Mouse (Mus musculus) cerebellum, postnatal 25 days (tissue): ENCODE results near the gene Stat1.

Experiments
- DNase-seq, 2 experiments: peaks; one replicate each; pipeline ENCODE4 v3.0.0; 2021; ENCODE audit warnings: mixed read lengths in 2 of 2

Gene Stat1

DNA sequence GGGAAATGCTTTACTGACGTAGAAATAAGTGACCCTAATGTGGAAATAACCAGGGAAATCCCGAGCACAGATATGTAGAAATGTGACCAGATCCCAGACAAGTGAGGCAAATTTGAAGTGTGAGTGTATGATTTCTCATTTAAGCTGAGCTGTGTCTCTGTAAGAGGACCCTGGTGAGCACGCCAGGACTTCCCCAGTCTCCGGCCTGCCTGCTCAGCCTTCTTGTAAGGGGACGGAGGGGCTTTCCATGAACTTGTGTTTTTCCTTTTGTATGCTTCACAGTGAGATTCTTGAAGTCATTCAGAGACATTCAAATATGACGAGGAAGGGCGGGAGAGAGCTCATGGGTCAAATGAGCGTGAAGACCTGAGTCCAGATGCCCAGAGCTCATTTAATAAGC lies 14.0 kb downstream of the Stat1 start:
- DNase-seq: no peak

DNA sequence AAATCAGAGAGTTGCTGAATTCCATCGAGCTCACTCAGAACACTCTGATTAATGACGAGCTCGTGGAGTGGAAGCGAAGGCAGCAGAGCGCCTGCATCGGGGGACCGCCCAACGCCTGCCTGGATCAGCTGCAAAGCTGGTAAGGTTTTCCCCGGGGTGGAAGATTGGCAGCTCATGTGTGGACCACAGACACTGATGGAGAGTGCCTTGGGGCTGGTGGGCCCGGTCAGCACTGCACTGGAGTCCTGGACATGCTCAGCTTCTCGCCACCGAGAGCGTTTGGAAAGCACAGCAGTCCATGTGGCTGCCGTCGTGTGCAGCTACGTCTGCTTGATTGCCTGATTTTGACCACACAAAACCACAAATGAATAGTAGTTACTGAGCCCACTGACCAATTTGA lies 18.1 kb downstream of the Stat1 start:
- DNase-seq: no peak

DNA sequence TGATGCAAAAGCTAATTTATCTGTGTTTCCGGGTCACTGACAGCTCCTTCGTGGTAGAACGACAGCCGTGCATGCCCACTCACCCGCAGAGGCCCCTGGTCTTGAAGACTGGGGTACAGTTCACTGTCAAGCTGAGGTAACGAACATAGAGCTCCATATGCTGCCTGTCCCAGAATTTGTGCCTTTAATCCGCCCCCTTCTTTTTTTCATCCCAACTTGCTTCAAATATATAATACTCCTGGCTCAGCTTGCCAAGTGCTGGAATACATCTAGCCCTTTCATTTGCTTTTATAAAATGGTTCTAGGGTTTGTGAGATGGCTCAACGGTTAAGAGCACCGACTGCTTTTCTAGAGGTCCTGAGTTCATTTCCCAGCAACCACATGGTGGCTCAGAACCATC lies 21.3 kb downstream of the Stat1 start:
- DNase-seq: no peak

DNA sequence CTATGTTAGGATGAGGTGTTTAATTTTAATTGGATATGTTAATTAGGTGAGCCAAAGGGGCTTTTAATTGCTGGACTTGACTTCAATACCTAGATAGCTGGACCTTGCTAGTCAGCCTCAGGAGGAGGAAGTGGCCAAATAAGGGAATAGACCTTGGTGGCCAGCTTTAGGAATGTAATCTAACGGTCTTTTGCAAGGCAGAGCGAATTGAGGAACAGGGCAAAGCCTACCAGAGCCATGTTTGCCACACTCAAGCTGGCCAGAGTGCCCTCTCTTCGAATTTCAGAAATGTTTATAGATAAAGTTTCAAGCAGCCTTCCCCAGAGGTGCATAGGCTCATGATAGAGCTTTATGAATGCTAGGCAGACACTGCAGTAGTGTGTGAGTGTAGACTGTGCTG lies 22.2 kb downstream of the Stat1 start:
- no peak for DNase-seq

DNA sequence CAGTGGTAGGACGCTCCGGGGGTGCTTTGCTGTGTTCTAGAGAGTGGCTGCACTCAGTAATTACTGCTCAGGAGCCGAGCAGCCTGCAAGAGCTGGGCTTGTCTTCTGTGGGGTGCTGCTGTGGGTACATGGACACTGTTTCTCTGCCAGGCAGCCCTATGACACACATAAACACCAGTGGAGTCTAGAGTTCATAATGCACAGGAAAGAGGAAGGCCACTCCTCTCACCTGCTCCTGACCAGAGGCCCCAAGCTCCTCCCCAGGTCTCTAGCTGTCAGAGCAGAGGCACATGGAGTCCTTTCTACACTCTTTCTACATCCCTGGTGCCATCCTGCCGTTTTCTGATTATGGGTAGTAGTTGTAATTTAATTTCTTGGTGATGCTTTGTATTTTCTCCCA lies 22.9 kb downstream of the Stat1 start:
- no peak for DNase-seq

DNA sequence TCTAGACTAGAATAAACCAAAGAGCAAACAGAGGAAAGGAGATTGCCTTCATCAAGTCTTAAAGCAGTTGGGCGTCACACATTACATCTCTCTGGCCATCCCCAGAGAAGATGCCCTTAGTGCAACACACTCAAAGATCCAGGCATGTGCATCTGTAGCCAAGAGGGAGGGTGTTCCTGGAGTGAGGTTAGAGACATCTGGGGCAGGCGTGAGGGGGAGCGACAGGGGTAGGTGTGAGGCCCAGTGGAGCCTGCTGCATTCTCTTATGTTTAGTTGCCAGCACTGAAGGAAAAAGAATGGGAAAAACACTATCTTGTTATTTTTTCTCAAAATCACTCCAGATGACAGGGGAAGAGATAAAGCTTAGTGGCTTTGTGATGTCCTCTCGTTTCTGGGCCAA lies 24.0 kb downstream of the Stat1 start:
- DNase-seq: no peak

DNA sequence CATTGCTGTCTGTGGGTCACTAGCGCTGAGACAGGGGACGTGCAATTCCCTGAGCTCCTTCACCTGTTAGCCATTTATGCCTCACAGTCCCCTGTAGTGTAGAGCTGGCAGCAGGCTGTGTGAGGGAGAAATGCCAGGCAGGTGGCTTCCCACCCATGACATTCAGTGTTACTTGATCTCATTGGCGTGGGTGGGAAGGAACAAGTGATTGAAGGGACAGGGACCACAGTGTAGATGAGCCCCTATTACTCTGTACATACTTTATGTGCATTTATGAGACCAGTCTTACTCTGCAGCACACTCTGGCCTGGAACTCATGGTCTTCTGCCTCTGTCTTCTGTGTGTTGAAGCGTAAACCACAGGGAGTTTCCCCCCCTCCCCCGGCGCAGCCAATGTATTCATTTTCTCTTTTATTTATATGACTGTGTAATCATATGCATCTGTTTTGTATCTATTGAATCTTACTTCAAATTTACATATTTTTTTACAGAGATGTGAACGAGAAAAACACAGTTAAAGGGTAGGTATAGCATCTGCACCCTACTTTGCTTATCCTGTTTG lies 24.4 kb downstream of the Stat1 start:
- no peak for DNase-seq

DNA sequence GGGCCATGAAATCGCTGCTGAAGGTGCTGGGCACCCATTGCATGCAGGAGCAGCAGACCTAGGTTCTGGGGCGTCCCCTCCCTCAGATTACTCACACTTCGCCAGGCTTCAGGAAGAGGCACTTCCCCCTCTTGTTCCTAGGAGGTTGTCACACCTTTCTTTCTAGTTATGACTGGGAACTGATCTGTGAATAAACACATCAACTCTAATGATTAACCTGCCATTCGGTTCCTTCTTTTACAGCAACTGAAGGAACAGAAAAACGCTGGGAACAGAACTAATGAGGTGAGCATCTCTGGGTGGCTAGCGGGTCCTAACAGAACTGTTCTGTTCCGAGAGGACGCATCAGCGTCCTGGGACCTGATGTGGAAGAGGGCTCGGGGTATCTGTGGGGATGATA lies 25.7 kb downstream of the Stat1 start:
- no peak for DNase-seq

DNA sequence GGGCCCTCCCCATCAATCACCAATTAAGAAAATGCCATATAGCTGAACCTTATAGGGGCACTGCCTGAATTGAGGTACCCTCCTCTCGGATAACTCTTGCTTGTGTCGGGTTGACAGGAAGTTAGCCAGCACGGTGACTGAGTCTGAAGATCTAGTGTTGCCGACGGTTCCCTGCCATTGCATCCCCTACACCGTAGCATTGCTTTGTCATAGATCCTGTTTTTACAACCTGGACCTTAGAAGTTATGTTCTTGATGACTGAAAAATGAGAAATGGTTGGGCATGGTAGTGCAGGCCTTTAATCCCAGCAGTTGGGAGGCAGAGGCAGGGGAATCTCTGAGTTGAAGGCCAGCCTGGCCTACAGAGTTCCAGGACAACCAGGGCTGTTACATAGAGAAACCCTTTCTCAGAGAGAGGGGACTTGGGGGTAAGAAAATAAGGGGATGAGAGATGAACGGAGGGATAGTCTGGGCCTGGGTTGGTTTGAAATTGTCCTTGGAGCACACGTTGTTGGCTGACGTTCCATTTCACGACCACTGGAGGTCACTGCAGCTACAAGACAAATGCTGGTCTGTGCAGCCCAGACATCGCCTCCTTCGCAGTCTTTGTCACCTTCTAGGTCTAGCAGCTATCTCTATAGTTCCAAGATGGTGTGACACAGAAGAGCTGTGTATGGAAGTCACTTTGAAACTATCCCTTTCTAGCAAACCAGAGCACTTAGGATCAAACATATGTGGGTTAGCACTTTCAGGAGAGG lies 27.2 kb downstream of the Stat1 start:
- peak; percentile 68 to 83 for DNase-seq

DNA sequence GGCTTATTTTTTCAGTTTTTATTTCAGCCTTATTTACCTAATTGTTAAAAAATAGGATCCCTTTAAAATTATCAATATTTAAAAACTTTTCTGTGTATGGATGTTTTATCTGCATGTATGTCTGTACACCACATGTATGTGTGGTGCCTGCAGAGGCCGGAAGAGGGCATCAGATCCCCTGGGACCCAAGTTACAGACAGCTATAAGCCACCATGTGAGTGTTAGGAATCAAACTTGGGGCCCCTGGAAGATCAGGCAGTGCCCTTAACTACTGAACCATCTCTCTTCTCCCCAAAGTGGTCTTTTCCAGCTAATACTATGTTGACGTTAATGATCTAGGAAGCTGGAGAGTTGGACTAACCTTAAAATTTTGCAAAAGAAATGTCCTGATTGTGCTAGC lies 28.2 kb downstream of the Stat1 start:
- DNase-seq: no peak

DNA sequence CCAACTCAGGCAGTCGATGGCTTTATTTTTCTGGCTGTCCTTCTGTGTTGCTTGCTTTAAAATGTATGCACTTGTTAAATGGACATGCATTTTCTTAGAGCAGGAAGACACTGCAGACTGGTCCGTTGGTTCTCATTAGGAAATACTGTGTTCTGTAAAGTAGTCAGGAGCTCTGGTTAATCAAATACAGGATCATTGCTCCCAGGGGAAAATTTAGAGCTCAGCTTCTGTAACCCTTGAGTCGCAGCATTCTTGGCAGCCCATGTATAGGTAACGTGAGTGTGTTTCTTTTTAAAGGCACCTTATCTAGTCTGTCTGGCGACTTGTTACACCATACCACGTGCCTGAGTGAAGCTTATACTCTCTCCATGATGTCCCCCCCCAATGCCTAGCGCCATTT lies 28.9 kb downstream of the Stat1 start:
- DNase-seq: no peak

DNA sequence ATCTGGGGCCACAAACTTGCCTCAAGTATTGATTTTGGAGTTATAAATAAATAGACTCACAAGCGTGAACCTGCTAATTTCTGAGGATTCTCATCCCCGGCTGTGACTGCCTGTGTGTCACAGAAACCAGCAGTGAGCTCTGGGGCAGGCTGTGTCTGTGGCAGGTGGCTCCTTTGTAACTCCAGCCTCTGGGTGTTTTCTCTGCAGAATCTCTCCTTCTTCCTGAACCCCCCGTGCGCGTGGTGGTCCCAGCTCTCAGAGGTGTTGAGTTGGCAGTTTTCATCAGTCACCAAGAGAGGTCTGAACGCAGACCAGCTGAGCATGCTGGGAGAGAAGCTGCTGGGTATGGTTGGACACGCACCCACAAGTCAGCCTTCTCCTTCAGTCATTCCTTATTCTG lies 29.5 kb downstream of the Stat1 start:
- DNase-seq: no peak

DNA sequence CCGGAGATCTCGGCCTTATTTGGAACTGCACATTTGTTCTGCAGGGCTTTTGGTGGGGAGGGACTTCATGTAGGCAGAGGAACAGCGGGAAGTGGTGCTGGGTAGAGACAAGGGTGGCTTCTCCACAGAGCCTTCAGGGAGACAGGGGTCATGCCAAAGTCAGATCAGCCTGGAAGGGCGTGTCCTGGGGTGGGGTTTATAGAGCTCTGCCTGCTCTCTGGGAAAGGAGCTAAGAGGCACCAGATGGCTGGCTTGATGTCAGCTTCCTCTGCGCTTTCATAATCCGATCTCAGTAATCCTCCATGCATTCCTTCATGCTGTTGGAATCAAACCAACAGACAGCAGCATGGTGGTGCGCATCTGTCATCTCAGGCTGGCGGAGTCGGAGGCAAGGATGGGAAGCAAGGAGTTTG lies 30.7 kb downstream of the Stat1 start:
- peak; percentile 86 to 87 for DNase-seq

DNA sequence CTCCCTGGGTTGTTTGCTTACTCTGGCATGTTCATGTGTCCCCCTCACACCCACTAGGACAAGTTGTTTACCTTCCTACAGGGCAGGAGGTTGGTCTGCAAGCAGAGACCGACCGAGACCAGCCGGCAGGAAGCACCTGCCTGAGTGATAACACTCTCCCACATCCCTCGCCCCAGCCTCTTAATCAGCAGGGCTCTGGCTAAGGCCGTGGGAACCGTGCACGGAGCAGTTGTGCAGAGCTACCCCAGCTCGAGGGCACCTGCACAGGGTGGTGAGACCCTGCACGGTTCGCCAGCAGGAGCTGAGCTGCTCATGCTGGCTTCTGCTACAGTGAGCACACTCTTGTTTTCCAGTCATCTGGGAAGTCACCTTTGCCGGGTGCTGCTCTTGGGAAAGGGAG lies 31.4 kb downstream of the Stat1 start:
- DNase-seq: peak; percentile 61 to 63

DNA sequence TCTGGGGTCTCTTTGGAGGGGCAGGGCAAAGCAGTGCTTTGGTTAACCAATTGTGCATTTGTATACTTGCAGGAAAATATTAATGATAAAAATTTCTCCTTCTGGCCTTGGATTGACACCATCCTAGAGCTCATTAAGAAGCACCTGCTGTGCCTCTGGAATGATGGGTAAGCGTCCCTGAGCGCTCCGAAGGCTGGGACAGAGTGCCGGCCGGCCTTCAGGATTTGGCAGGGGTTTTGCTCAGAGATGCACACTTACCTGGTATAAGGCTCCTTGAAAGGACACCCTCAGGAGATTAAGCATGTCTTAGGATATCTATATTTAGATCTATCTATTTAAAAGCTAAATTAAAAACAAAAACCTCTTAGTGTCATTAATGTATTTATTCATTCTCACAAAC lies 31.9 kb downstream of the Stat1 start:
- DNase-seq: no peak

DNA sequence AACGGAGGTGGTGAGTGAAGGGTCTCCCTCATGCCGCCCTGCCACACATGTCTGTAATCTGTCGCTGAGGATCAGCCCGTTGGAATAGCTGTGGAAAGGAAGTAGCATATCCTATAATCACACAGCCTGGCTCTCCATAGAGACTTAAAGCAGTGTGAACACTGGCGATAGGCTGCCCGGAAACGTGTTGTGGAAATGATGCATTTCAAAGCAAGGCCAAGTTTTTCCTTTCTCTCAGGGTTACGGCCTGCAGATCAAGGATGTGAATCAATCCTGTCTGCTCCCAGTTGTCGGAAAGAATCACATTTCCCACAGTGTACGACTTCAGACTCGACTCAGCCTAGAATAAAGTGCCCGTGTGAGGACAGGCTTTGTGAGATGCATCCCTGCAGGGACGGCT lies 33.1 kb downstream of the Stat1 start:
- DNase-seq: no peak

DNA sequence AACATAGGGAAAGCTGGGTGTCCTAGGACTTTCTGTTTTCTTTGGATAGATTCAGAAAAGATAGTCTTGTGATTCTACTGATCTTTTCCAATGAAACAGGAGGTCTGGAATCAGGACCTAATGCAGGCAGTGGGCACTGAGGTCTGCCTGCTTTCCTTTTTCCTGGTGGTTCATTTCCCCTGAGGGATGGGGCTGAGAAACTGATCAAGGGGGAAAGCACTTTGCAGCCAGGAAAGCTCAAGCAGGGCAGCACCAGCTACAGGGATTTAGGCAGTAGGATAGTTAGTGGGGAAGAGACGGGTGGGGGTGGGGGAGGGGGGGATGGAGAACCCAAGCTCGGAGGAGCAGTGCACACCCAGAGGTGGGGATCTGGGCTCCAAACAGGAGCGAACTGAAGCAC lies 33.7 kb downstream of the Stat1 start:
- DNase-seq: no peak

DNA sequence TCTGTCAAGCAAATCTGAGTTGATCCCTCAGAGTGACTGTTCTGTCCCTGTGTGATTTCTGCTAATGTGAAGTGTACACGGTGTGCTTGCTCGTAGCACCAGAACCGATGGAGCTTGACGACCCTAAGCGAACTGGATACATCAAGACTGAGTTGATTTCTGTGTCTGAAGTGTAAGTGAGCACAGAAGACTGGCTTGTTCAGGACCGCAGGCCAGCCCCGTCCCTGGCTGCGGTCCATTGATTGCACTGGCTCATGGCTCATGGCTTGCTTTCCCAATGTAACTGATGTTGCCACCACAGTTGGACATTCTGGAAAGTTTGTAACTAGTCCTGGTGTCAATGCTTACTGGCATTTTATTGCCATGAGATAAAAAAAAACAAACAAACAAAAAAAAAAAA lies 35.6 kb downstream of the Stat1 start:
- DNase-seq: no peak

DNA sequence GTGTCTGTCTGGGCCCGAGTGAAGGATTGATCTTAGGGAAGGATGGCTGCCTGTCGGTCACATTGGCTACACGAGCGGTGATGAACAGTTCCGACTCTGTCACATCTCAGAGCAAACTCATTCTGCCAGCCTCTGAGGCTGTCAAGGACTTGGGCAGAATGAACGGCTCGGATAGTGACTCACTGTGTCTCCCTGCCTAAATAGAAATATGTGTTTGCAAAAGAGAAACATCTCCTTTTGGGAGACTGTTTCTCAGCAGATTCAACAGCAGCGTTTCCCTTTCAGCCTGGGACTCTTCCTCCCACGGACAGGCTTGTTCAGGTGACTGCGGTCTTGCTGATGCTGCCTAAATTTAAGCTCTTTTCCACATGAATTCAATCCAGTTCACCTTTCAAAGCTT lies 37.1 kb downstream of the Stat1 start:
- DNase-seq: no peak

DNA sequence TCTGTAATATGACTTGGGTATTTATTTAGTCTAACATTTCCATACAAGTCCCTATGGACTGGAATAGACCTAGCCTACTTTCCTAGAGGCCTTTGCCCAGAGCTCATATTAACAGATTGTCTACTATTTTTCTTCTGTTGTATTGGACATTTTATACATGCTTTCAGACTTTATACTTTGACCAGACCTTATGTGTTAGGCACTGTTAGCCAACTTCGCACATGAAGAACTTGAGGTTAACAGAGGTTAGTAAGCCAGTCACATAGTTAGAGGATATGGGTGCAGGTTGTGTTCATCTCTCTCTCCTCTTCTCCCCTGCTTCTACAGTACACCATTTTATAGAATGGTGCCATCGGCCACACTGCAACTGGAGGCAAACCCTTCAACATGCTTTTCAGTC lies 38.8 kb downstream of the Stat1 start:
- no peak for DNase-seq

DNA sequence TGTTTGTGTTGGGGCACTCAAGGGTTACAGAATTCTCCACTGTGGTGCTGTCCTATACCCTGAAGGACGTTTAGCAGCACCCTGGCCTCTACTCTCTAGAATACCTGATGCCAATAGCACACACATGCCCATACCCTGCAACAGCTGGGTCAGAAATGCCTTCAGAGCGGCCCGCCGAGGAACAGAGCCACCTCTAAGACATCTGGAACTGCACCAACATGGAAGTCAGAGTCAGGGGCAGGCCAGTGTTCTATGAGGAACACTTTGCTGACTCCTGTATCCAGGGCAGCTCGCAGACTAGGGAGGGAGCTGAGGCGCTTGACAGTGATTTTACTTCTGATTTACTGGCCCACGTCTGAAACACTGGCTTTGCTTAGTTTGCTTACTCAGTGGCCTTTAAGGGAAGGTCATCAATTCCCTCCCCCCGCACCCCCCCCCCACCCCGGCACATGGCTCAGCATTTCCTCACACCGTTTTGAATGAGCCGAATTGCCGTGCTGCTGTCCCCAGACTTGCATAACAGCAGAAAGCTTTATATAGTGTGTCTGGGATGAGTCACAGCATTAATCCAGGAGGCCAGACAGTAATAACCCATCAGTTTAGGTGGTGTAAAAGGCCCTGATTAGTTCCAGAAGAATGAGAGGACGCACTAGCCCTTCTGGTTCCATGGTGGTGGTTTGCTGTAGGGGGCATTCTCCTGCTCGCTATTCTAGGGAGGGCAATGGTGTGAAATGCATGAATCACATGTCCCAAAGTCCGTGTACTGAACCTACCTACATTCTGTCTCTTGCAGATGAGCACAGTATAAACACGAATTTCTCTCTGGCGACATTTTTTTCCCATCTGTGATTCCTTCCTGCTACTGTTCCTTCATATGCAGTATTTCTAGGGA lies 39.5 kb downstream of the Stat1 start:
- DNase-seq: no peak

DNA sequence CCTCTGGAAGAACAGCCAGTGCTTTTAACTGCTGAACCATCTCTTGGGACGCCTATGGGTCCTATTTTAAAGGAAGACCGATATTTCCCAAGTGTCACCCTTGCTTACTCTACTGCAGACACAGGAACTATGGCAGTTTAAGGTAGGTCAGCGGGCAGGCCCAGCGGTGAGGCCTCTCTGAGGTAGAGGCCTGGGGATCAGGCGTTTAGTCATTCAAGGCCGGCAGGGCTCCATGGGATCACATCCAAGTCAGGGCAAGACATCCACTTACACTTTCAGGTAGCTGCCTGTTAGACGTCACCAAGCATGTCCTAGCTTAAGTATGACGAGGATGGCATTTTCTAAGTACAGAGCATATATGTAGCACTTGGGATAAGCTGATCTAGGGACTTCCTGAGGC lies 41.9 kb downstream of the Stat1 start:
- DNase-seq: no peak

DNA sequence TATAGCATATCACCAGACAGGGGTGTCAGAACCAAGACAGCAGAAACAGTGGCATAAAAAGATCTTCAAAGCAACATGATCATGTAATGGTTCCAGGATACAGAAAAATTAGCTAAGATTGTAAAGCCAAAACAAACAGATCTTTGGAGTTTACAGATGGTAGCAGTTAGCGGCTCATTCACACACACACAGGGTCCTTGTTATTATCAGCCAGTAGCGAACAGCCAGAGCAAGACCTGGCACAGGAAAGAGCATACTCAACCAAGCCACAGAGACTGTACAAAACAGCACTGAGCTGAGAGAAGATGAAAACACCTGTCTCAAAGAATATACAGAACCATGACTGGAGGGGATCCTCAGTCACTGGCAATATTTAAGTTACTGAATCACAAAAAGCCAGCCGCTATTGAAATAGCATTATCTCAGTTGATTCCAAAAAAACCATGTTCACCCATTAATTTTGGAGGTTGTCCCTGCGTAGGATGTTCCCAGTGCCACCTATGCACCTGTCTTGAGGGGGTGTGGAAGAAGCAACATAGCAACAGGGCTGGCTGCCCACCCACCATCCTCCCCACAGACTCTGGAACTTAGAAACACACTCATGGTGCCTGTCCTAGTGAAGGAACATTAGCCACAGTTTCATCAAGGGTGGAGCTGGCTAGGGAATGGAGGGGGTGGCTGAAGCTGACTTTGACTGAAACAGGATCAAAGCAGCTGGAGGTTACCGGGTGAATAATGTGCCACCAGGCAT lies 44.6 kb downstream of the Stat1 start:
- peak in 1 of 2 experiments; percentile 2 for DNase-seq
